Mouse (Mus musculus) mesoderm, embryonic 11.5 days (tissue): Measurements from ENCODE around the gene Nexn.
"Not testable (repeated sequence)": the region's sequence is repeated elsewhere in the genome, so short reads cannot be mapped to it uniquely, and the experiment has no call there.

Experiments
- DNase-seq: peaks from one replicate; pipeline ENCODE4 v3.0.0-alpha.2; 2012; ENCODE audit warnings: low read depth, low spot score

Nexn gene

GRCm38 (mm10) chr3:152197246-152197645 is 68.9 kb downstream of the Nexn start:
- not testable (repeated sequence) for DNase-seq

- peak; percentile 92 for DNase-seq
Observed at GRCm38 (mm10) chr3:152193635-152194097, 72.5 kb downstream of the Nexn start.

GRCm38 (mm10) chr3:152193177-152193576 is 73.0 kb downstream of the Nexn start:
- no peak for DNase-seq

- DNase-seq = peak; percentile 58
Observed at GRCm38 (mm10) chr3:152192238-152192931, 73.8 kb downstream of the Nexn start.

- peak; percentile 42 for DNase-seq
Observed at GRCm38 (mm10) chr3:152191791-152192237, 74.3 kb downstream of the Nexn start.

GRCm38 (mm10) chr3:152190679-152191477 is 75.3 kb downstream of the Nexn start:
- DNase-seq = no peak

GRCm38 (mm10) chr3:152189306-152189705 is 76.8 kb downstream of the Nexn start:
- DNase-seq = no peak
